Mouse (Mus musculus) stomach, postnatal 0 days (tissue): ENCODE measurements around the gene Hpse2.

Experiments
- CTCF ChIP-seq: IDR thresholded peaks from 2 replicates; pipeline ENCODE4 v1.5.1; 2016; ENCODE audit warnings: antibody characterized with exemption, low read depth, mild to moderate bottlenecking, moderate library complexity
- EP300 ChIP-seq: optimal IDR thresholded peaks from 2 replicates; pipeline ENCODE3; 2016; ENCODE audit warnings: antibody characterized with exemption

- TF ChIP-seq CTCF (peak; percentile 47), EP300 (no peak)
These were observed 81.4 kb downstream of the Hpse2 start for GRCm38 (mm10) chr19:43306756-43307155.
